Mouse (Mus musculus): ENCODE measurements around the gene Mprip.
"Not testable (repeated sequence)": the region's sequence is repeated elsewhere in the genome, so short reads cannot be mapped to it uniquely, and the experiment has no call there.

Mprip gene

DNA sequence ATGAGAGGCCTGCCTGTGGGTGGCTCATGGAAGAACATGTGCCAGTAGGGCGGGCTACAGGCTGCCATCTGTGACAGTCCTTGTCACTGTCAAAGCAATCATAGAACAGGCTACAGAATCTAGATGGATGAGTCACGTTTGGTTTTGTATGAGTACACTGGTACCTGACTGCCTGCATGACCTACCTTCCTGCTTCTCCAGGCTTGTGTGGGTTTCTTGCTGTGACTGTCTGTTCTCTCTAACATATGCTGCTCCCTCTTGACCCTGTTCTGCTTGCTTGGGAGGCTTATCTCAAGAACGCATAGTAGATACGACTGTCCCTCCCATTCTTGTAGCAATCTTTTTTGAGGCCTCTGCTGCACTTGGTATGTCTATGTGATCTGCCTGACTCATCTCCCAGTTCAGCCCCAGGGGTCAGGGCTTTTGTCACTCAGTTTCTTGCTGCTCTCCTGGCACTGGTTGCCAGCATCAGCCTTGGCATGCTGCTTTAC is 56.7 kb downstream of the Mprip start:
- no peak for DNase-seq

DNA sequence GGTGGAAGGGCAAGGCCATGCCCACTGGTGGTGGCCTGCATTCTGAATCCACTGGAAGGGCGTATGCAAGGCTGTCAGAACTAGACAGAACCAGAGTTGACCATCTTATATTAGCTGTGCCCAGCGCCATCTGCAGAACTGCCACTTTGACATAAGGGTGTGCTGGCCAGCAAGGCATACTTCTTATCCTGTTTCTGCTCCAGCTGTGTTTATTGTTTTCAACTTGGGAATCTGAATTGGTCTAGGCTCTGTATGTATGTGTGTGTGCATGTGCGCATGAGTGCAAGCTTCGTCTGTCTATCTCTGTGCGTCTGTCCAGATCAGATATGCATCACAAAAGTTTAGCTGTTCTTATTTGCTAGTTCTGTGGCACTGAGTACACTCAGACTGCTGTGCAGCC is 58.1 kb downstream of the Mprip start:
- DNase-seq: no peak

DNA sequence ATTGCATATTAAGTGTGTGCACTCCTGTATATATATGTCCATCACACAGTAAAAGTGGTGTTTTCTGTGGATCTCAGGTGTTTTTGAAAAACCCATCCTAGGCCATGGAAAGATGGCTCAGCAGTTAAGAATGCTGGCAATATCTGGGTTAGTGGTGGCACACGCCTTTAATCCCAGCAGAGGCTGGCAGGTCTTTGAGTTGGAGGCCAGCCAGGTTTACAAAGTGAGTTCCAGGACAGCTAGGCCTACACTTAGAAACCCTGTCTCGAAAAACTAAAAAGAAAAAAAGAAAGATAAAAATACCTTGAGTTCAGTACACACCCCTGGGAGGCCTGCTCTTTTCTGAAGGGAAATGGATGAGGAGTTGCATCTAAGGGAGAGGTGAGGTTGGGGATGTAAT is 60.3 kb downstream of the Mprip start:
- peak; percentile 36 for DNase-seq

DNA sequence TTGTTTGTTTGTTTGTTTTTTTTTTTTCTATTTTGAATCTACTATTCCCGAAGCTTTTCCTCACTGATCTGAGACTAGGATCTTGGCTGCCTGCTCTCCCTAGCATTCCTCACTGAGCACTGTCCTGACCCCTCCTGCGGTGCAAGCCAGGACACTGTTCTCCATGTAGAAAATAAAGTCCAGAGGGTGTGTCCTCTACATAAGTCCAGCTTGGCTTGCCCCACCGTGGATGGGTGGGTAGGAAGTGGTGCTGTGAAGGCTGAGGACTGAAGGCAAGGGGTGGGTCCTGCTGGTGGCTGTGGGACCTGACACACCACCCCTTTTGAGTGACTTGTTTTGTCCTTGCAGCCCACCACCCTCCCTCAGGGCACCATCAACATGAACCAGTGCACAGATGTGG is 66.1 kb downstream of the Mprip start:
- DNase-seq: no peak

DNA sequence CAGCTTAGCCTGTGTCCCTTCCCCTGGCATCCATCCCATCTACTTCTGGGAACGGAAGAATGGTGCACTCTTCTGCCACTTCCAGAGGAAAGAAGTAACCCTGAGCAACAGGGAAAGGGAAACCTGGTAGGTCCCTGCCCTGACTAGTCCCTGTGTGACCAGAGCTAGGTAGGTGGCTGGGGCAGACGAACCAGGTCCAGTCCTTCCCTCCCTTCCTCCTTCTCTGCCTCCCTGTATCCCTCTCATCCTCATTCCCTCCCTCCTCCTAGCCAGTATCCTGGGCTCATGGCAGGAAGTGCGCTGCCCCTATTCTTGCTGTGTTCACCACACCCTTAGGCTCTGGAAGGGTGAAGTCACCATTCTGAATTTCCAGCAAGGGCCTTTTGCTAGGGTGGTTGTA is 70.7 kb downstream of the Mprip start:
- DNase-seq: no peak

DNA sequence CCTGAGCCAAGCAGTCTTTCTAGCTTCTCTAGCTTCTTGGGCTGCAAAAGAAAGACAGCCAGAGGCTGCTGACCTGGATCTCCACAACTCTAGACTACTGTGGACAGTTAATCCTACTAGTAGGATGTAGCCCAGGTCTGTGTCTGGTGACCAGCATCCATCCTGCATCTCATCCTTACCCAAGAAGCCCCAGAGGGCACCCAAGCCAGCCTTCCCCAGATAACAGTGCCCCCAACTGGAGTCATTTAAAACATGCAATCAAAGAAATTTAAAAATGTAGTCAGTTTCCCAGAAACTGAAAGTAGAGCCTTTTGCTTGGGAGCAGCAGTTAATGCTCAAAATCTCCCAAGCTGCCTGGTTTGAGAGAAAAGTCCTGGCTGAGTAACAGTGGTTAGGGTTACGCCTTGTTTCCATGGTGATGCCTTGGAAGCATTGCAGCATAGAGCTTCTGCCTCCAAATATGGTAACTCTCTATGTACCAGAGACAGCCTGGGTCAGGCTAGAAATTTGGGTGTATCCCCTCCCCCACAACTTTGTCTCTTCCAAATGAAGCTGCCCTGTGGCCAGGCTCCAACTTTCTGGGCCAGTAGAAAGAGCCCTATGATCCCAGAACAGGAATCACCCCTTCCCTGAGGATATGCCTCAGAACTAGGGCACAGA is 71.4 kb downstream of the Mprip start:
- no peak for DNase-seq

DNA sequence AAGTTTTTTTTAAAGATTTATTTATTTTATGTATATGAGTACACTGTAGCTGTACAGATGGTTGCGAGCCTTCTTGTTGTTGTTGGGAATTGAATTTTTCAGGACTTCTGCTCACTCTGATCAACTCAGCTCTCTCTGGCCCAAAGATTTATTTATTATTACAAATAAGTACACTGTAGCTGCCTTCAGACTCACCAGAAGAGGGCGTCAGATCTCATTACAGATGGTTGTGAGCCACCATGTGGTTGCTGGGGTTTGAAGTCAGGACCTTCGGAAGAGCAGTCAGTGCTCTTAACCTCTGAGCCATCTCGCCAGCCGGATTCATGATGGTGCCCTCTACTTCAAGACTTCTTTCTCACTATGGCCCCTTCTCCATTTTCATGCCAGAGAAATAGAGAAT is 72.5 kb downstream of the Mprip start:
- DNase-seq: not testable (repeated sequence)

DNA sequence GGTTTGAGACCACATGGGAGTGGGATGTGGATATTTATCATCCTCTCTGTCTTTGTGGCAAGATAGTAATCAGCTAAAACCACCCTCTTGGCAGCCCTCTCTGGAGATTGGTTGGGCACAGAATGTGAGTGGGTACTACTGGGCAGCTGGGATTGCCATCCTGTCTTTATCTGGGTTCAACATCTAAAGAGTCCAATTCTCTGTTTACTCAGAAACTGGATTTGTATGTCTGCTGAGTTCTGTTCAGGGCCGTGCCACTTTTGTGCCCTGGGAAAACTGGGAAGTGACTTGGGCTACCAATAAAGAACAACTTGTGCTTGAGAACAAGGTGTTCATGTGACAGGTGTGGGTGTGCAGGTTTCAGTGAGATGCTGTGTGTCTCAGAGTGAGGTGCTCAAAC is 73.2 kb downstream of the Mprip start:
- DNase-seq: no peak

DNA sequence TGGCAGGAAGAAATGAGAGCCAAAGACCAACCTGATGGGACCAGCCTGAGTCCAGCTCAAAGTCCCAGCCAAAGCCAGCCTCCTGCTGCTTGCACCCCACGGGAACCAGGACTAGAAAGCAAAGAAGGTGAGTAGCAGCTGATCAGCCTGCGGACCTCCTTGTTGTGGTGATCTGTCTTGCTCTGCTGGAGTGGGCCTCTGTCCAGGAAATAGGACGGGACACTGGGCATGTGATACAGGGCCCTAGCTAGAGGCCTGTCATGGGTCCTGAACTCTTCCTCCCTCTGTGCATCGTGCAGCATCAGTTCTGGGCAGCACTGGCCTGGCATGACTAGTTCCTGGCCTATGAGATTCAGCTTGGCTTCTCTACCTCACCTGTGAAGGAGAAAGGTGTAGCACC is 74.8 kb downstream of the Mprip start:
- DNase-seq: not testable (repeated sequence)

DNA sequence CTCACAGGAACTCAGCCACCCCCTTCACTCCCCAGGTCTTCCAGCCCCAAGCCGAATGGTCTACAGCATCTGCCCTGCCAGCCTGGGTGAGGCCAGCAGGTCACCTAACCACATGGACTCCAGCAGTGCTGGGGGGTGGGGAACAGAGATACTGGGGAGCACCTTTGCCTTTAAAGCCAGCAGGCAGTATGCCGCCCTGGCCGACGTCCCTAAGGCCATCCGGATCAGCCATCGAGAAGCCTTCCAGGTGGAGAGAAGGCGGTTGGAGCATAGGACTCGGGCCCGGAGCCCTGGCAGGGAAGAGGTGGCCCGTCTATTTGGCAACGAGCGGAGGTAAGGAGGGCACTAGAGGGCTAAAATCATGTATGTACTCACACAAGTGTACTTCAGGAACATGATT is 76.1 kb downstream of the Mprip start:
- DNase-seq: peak; percentile 47

DNA sequence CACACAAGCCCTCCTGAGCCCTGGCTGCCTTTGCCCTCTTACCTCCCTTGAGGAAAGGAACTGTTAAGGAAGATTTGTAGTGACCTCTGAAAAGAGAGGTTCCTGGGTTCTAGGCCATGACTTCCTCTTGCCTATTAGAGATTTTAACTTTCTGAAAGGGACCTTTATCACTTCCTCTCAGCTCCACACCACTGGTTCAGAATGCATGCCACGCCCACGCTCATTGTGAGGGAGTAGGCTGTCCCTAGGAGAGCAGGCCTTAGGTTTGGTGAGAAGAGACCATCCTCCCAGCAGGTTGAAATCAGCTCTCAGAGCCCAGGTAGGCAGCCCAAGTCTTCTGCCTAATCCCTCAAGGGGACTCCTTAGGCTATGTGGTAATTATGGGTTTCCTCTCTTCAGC is 78.9 kb downstream of the Mprip start:
- no peak for DNase-seq

DNA sequence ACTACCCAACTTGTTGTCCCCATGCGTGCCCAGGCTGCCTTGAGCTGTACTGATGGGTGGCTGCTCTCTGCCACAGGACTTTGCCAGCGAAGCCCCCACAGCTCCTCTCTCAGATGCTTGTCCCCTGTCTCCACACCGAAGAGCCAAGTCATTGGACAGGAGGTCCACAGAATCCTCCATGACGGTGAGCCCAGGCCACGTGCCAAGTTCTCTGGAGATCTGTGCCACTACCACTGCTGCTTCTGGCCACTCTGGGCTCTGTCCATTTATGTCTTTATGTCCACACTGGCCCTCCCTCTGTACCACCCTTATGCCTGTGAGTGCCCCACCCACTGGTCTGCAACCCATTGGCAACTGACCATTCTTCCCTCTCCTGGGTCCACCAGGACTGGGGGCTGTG is 80.8 kb downstream of the Mprip start:
- no peak for DNase-seq

DNA sequence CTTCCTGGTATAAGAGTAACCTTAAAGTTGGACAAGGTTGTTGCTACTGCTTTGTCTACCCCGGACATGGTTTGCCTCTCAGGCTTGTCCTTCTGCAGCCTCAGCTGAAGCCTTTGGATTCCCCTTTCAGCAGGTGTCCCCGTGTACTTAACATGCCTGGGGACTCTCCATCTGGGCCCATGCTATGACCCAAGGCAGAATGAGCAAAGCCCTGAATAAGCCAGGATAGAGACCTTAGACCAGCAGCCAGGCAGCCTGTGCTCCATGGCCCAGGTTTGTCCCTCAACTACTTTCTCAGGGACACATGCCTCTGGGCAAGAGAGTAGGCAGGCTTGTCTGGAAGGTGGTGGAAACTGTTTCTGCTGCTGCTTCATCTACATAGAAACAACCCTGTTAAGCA is 82.2 kb downstream of the Mprip start:
- peak; percentile 30 for DNase-seq

DNA sequence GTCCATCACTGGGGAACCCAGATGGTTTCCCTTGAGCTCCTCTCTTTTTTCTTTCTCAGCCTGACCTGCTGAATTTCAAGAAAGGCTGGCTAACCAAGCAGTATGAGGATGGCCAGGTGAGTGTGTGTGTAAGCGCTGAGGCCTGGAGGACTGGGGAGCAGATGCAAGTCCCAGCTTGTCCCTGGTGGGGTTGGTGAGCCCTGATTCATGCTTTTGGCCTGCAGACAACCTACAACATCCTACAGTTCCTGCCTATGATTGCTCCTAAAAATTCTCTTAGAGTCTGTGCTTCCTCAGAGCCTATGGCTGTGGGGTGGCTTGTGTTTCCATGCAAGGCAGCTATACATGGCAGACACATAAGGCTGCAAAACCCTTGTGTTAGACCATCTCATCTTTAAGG is 82.6 kb downstream of the Mprip start:
- no peak for DNase-seq

DNA sequence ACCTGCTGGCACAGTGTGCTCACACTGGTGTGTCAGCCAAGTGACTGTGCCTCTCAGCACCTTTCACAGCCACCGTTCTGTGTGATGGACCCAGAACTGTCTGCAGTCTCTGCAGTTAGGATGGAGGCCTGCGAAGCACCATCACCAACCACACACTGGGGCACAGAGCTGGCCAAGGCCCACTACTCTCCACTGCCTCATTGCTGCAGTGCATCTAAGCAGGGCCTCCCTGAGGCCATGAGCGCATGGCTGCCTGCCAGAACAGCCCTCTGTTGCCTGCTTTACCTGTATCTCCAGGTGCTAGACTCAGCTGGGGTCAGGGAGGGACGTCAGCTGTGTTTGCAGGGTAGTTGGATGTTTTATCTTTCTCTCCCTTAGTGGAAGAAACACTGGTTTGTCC is 83.3 kb downstream of the Mprip start:
- no peak for DNase-seq

DNA sequence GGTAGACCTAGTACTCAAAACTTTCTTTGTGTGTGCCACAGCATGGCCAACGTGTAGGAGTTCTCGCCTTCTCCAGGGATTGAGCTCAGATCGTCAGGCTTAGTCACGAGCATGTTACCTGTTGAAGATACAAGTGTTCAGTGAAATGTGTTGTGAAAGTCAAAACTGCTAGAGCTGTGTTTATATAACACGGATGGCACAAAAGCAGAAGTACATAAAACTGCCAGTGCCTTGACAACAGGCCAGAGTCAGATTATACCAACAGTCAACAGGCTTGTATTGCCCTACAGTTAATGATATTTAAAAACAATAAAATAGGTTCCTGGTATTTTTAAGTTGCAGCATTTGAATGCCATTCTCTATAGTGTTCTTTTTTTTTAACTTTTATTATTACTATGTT is 84.7 kb downstream of the Mprip start:
- DNase-seq: no peak

DNA sequence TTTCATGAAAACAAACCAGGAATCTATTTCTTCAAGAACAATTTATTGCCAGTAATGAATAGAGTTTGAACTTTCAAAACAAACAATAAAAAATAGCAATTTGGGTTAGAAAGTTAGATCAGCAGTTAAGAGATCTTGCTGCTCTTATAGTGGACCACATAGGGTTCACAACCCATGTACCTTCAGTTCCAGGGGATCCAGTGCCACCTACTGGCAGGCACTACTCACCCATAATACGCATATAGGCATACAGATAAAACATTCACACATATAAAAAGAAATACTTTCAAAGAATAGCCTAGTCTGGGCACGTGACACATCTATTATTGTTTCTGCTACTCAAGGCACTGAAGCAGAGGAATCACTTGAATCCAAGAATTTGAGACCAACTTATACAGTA is 85.5 kb downstream of the Mprip start:
- no peak for DNase-seq

DNA sequence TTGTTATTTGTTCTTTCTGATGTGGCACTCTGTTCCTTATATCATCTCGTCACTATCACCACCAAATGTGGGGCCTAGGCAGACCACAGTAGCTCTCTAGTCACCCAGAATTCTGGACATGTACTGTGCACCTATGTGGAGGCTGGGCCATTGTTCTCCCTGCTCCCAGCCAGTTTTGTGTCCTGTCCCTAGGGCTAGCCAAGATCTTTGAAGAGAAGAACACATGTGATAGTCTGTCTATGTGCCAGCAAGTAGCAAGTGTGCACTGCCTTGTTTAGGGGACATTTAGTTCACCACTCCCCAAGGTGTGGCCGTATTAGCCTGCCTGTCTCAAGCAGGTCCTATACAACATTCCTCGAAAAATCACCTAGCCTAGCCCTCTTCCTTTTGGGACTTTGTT is 87.9 kb downstream of the Mprip start:
- DNase-seq: no peak

DNA sequence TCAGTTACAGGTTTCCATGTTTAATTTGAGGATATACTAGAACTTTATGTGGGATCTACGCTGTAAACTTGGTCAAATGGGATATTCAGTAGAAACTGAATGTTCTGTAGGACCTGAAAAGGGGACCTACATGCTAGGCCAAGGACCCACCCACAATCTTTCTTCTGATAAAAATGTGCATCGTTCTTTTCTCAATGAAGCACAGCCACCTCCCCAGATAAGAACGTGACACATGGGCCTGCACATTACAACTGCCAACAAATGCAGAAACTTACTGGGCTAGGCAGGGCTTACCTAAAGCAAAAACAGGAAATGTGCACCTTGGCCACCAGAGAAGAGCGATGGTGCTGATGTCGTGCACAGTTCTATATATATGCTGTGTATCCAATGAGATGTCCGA is 93.4 kb downstream of the Mprip start:
- no peak for DNase-seq

DNA sequence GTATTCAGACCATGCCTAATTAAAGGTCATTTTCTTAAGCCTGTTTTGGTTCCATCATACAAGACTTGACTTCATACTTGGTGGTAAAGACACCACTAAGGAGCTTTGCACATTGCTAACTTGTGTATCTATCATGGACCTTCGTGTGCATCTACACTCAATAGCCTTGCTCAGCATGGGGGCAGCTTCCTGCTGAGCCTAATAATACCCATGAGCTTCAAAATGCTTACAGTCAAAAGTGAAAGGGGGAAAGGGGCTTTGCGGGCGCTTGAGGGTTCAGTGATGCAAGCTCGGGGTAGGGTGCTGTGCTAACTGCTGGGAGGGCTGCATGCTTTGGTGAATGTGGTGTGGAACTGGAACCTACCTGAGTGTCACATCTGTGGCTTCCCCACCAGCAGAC is 95.2 kb downstream of the Mprip start:
- DNase-seq: no peak

DNA sequence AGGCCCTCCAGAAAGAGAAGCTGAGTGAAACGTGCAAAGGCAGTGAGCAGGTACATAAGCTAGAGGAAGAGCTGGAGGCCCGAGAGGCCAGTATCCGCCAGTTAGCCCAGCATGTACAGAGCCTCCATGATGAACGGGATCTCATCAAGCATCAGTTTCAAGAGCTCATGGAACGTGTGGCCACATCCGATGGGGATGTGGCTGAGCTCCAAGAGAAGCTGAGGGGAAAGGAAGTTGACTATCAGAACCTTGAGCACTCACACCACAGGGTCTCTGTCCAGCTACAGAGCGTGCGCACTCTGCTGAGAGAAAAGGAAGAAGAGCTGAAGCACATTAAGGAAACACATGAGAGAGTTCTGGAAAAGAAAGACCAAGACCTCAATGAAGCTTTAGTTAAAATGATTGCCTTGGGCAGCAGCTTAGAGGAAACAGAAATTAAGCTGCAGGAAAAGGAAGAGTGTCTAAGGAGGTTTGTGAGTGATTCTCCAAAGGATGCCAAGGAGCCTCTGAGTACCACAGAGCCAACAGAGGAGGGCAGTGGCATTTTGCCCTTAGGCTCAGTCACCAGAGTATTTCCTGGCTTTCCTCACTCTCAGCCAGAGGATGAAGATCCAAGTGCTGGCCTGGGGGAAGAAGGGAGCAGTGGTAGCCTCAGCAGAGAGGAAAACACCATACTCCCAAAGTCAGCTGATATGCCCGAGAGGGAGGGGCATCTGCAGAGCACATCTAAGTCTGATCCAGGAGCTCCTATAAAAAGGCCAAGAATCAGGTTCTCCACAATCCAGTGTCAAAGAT is 97.3 kb downstream of the Mprip start:
- DNase-seq: peak; percentile 52

DNA sequence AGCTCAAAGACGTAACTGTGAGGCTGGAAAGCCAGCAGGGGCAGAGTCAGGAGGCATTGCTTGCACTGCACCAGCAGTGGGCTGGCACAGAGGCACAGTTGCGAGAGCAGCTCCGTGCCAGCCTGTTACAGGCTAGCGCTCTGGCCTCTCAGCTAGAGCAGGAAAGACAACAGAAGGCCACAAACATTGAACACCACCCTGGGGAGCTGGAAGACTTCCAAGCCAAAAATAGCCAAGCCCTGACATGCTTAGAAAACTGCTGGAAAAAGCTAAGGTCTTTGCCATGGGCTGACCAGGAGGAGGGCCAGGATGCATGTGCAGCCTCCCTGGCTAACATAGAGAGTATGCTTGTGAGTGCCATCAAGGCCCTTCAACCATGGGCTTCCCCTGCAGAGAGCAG is 98.1 kb downstream of the Mprip start:
- DNase-seq: peak; percentile 92

DNA sequence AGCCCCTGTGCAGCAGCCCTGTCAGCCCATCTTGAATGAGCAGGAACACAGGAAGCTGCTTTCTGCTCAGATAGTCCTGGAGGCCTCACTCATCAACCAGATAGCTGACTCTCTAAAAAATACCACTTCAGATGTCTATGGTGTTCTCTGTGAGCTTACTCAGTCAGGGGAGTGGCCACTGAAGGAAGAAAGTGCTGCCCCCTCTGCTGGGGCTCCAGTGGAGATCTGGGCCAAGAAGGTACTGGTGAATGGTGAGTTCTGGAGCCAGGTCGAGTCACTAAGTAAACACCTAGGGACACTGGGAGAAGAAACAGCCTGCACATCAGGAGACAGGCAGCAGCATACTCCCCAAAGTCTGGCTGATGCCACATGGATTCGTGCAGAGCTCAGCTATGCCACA is 98.5 kb downstream of the Mprip start:
- DNase-seq: no peak

DNA sequence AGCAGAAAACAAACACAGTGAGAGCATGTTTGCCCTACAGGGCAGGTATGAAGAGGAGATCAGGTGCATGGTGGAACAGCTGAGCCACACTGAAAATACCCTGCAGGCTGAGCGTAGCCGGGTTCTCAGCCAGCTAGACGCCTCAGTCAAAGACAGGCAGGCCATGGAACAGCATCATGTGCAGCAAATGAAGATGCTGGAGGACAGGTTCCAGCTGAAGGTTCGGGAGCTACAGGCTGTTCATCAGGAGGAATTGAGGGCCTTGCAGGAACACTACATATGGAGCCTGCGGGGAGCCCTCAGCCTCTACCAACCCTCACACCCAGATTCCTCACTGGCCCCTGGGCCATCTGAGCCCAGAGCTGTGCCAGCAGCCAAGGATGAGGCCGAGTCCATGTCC is 99.7 kb downstream of the Mprip start:
- peak; percentile 54 for DNase-seq

DNA sequence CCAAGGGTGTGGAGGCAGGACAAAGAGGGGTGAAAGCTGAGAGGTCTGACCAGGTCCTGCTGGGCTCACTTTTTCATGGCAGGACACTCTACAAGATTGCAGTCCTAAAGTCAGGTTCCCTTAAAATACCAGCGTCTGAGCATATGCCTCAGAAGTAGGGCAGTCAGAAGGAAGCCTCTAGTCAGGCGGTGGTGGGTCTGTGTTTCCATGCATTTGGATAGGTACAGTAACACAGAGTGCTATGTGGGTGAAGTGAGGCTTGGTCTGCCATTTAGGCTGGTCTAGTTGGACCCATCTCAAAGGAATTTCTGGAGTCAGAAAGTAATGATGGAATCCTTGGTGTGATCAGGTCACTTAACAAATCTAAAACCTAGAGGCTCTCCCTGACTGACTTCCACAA is 108.2 kb downstream of the Mprip start:
- DNase-seq: no peak
